Mouse (Mus musculus) heart, postnatal 0 days (tissue): ENCODE measurements around the gene Grin2a.

ENCODE experiments used
- CTCF ChIP-seq: IDR thresholded peaks from 2 replicates; pipeline ENCODE4 v1.5.1; 2016; ENCODE audit warnings: antibody characterized with exemption, control low read depth, low read depth
- EP300 ChIP-seq: IDR thresholded peaks from 2 replicates; pipeline ENCODE4 v1.6.1; 2016; ENCODE audit warnings: antibody characterized with exemption, low read depth

DNA sequence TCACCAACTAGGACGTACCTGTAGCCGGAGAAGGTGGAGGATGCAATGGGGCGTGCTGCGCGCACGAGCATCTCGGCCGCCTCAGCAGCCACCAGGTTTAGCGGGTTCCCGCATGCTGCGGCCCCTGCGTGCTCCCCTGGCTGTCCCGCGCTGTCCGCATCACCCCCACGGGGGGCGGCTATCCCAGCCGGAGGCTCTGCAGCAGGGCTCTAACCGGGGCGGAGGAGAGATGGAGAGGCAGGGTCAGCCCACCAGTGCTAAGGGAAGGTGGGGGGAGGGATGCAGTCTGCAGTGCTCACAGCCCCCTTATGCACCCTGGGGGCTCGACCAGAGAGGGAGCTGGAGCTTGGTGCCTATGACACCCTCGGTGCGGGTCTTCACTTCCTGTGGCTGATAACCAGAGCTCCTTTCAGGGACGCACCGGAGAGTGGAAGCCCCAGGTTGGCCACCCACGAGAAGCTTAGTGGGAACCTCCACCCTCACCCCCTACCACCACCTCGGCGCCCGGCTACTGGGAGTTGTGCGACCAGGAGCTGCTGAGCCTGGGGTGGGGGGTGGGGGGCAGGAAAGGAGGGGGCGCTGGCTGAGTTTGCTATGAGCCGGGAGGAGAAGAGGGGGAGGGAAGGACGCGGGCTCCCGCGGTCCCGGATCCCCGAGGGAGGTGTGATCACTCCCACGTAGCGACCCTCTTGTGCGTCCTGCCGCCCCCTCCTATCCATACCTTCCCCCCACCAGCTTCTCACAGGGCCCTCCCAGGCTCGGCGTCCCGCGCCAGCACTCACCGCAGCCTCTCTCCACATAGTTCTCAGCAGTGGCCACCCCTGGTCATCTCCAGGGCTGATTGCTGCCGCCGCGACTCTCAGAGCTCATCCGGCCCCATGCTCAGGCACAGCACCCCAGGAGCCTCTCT is 1.1 kb downstream of the Grin2a start:
- TF ChIP-seq EP300 (no peak), CTCF (no peak)
